Mouse (Mus musculus) MEL (cell line): ENCODE data around the gene Dpf3. TPM values are rescaled to one million over a fixed set of nuclear protein-coding genes. Genes with fewer than 3 reads are reported as not detected.

Experiments
- DNase-seq: peaks from one replicate; pipeline ENCODE4 v3.0.0; 2011; ENCODE audit warnings: low read depth, low spot score
- H3K27ac ChIP-seq: 2 replicates; pipeline ENCODE4 v1.5.1; 2012; ENCODE audit warnings: low read depth, mild to moderate bottlenecking, control low read depth, low read length, moderate library complexity; ENCODE audit not compliant: control insufficient read depth
- H3K27me3 ChIP-seq, 2 experiments: fragments of 150-350 bp in 1 of 2; sonication (generic) in 1 of 2; 2 replicates each; pipeline ENCODE4 v1.6.1; 2012; ENCODE audit warnings: low read length in 2 of 2, mild to moderate bottlenecking in 2 of 2, improper control_type of control experiment in 1 of 2, moderate library complexity in 1 of 2; ENCODE audit not compliant: insufficient read depth in 2 of 2, control insufficient read depth in 1 of 2
- H3K36me3 ChIP-seq, 2 experiments: 2 replicates each; pipeline ENCODE4 v1.6.1; 2012 to 2014; ENCODE audit warnings: low read length in 2 of 2, improper control_type of control experiment in 1 of 2, inconsistent platforms in 1 of 2, mild to moderate bottlenecking in 1 of 2; ENCODE audit not compliant: insufficient read depth in 2 of 2, control insufficient read depth in 1 of 2
- H3K4me1 ChIP-seq, 2 experiments: fragments of 150-350 bp in 1 of 2; sonication (generic) in 1 of 2; 2 replicates each; pipeline ENCODE4 v1.6.1; 2012; ENCODE audit warnings: low read length in 2 of 2, improper control_type of control experiment in 1 of 2, mild to moderate bottlenecking in 1 of 2; ENCODE audit not compliant: insufficient read depth in 2 of 2, control insufficient read depth in 1 of 2
- H3K4me3 ChIP-seq, 2 experiments: fragments of 150-350 bp in 1 of 2; sonication (generic) in 1 of 2; 2 replicates each; pipeline ENCODE4 v1.5.1; 2012; ENCODE audit warnings: low read depth in 2 of 2, low read length in 2 of 2, mild to moderate bottlenecking in 2 of 2, moderate library complexity in 2 of 2, control low read depth in 1 of 2, improper control_type of control experiment in 1 of 2; ENCODE audit not compliant: control insufficient read depth in 1 of 2, insufficient read depth in 1 of 2
- H3K79me2 ChIP-seq: 2 replicates; pipeline ENCODE4 v1.6.1; 2012; ENCODE audit warnings: mild to moderate bottlenecking, low read length, moderate library complexity; ENCODE audit not compliant: control insufficient read depth, poor library complexity, insufficient read depth
- H3K9ac ChIP-seq: 2 replicates; pipeline ENCODE4 v1.6.1; 2012; ENCODE audit warnings: low read depth, mild to moderate bottlenecking, control low read depth, low read length, moderate library complexity; ENCODE audit not compliant: control insufficient read depth, poor library complexity, severe bottlenecking
- H3K9me3 ChIP-seq: fragments of 150-350 bp; sonication (generic); replicated peaks from 2 replicates; pipeline ENCODE4 v1.6.1; 2012; ENCODE audit warnings: mild to moderate bottlenecking, low read length, improper control_type of control experiment, moderate library complexity; ENCODE audit not compliant: insufficient read depth
- BHLHE40 ChIP-seq: IDR thresholded peaks from 2 replicates; pipeline ENCODE4 v1.6.1; 2012; ENCODE audit warnings: low read depth, mild to moderate bottlenecking, inconsistent platforms, low read length, improper control_type of control experiment, borderline replicate concordance
- CTCF ChIP-seq, 3 experiments: IDR thresholded peaks in 2 of 3; conservative IDR thresholded peaks in 1 of 3; 2 replicates each; pipeline ENCODE4 v1.5.1; 2011 to 2012; ENCODE audit warnings: low read length in 3 of 3, low read depth in 2 of 3, mild to moderate bottlenecking in 2 of 3, improper control_type of control experiment in 1 of 3, inconsistent platforms in 1 of 3, mixed read lengths in 1 of 3, moderate library complexity in 1 of 3; ENCODE audit not compliant: control insufficient read depth in 1 of 3, insufficient read depth in 1 of 3, poor library complexity in 1 of 3, severe bottlenecking in 1 of 3
- EP300 ChIP-seq, 2 experiments: IDR thresholded peaks; 2 replicates each; pipeline ENCODE4 v1.6.1; 2011; ENCODE audit warnings: improper control_type of control experiment in 2 of 2, low read length in 2 of 2, low read depth in 1 of 2, mild to moderate bottlenecking in 1 of 2
- GABPA ChIP-seq: IDR thresholded peaks from 2 replicates; pipeline ENCODE4 v1.6.1; 2012; ENCODE audit warnings: low read depth, mild to moderate bottlenecking, inconsistent platforms, low read length, improper control_type of control experiment, moderate library complexity
- JUND ChIP-seq: IDR thresholded peaks from 2 replicates; pipeline ENCODE4 v1.6.1; 2011; ENCODE audit warnings: low read depth, mild to moderate bottlenecking, improper control_type of control experiment, low read length
- KAT2A ChIP-seq: conservative IDR thresholded peaks from 2 replicates; pipeline ENCODE4 v1.6.1; 2012; ENCODE audit warnings: low read depth, low read length, improper control_type of control experiment, inconsistent platforms
- MAFK ChIP-seq: IDR thresholded peaks from 2 replicates; pipeline ENCODE4 v1.6.1; 2011; ENCODE audit warnings: low read depth, mild to moderate bottlenecking, low read length, improper control_type of control experiment, borderline replicate concordance
- MAX ChIP-seq: IDR thresholded peaks from 2 replicates; pipeline ENCODE4 v1.6.1; 2011; ENCODE audit warnings: low read length, improper control_type of control experiment
- MXI1 ChIP-seq: IDR thresholded peaks from 2 replicates; pipeline ENCODE4 v1.6.1; 2011; ENCODE audit warnings: mild to moderate bottlenecking, low read depth, low read length, improper control_type of control experiment
- MYC ChIP-seq: IDR thresholded peaks from 2 replicates; pipeline ENCODE4 v1.6.1; 2011; ENCODE audit warnings: low read depth, mild to moderate bottlenecking, low read length, improper control_type of control experiment, moderate library complexity
- NELFE ChIP-seq: IDR thresholded peaks from 2 replicates; pipeline ENCODE4 v1.6.1; 2011; ENCODE audit warnings: low read depth, low read length, improper control_type of control experiment
- NRF1 ChIP-seq: IDR thresholded peaks from 2 replicates; pipeline ENCODE4 v1.6.1; 2014; ENCODE audit warnings: low read depth, mild to moderate bottlenecking, inconsistent platforms, low read length, improper control_type of control experiment, moderate library complexity; ENCODE audit not compliant: poor library complexity, insufficient read depth, severe bottlenecking
- POLR2AphosphoS2 ChIP-seq: IDR thresholded peaks from 2 replicates; pipeline ENCODE4 v1.6.1; 2011; ENCODE audit warnings: low read length, improper control_type of control experiment
- POLR2AphosphoS5 ChIP-seq: IDR thresholded peaks from 2 replicates; pipeline ENCODE4 v1.6.1; 2012; ENCODE audit warnings: low read depth, borderline replicate concordance, mild to moderate bottlenecking, inconsistent platforms, low read length, moderate library complexity, mixed read lengths
- RAD21 ChIP-seq: IDR thresholded peaks from 2 replicates; pipeline ENCODE4 v1.6.1; 2011; ENCODE audit warnings: mild to moderate bottlenecking, low read depth, low read length, improper control_type of control experiment
- RCOR1 ChIP-seq: IDR thresholded peaks from 2 replicates; pipeline ENCODE4 v1.6.1; 2012; ENCODE audit warnings: low read depth, mild to moderate bottlenecking, inconsistent platforms, low read length, improper control_type of control experiment
- TBP ChIP-seq: IDR thresholded peaks from 2 replicates; pipeline ENCODE4 v1.8.0; 2011; ENCODE audit warnings: low read depth, low read length, improper control_type of control experiment
- TCF12 ChIP-seq: IDR thresholded peaks from 2 replicates; pipeline ENCODE4 v1.6.1; 2014; ENCODE audit warnings: low read depth, mild to moderate bottlenecking, inconsistent platforms, low read length, improper control_type of control experiment, moderate library complexity
- USF2 ChIP-seq, 2 experiments: IDR thresholded peaks; 2 replicates each; pipeline ENCODE4 v1.6.1; 2011 to 2012; ENCODE audit warnings: improper control_type of control experiment in 2 of 2, low read length in 2 of 2, borderline replicate concordance in 1 of 2, inconsistent platforms in 1 of 2, low read depth in 1 of 2, mild to moderate bottlenecking in 1 of 2; ENCODE audit not compliant: insufficient read depth in 1 of 2
- ZC3H11A ChIP-seq: IDR thresholded peaks from 2 replicates; pipeline ENCODE4 v1.6.1; 2012; ENCODE audit warnings: low read depth, mild to moderate bottlenecking, inconsistent platforms, low read length, improper control_type of control experiment
- ZMIZ1 ChIP-seq: IDR thresholded peaks from 2 replicates; pipeline ENCODE4 v1.6.1; 2012; ENCODE audit warnings: low read depth, mild to moderate bottlenecking, inconsistent platforms, low read length, improper control_type of control experiment, moderate library complexity
- ZNF384 ChIP-seq: IDR thresholded peaks from 2 replicates; pipeline ENCODE4 v1.6.1; 2012; ENCODE audit warnings: low read depth, mild to moderate bottlenecking, inconsistent platforms, low read length, improper control_type of control experiment
- polyA plus RNA-seq, 2 experiments: library from polyadenylated mRNA; stranded (reverse) in 1 of 2; unstranded in 1 of 2; fragments of >175 nt in 1 of 2; fragments of >200 nt in 1 of 2; gene quantifications; 2 replicates each; pipeline versions ENCODE4 v1.2.1 to v1.2.4; 2012; ENCODE audit warnings: low replicate concordance in 2 of 2, low read depth in 1 of 2; ENCODE audit not compliant: insufficient read length in 2 of 2, insufficient read depth in 1 of 2, missing spikeins in 1 of 2
- total RNA-seq: library from RNA; depleted of rRNA; stranded (reverse); fragments of 300-350 nt; gene quantifications from 2 replicates; pipeline ENCODE4 v1.2.3, GENCODE M21; 2012

Dpf3 gene
- total and polyA plus RNA-seq, 3 experiments: 4.2 to 6.8 TPM; not detected in 1

- no peak for TF ChIP-seq JUND
- TF ChIP-seq RCOR1: 0 out of 2 replicates have a peak, but pooled peaks have one; percentile 16
- no peak for TF ChIP-seq BHLHE40
- TF ChIP-seq NRF1: no peak
These were observed 25.3 kb upstream of the Dpf3 start (continued) for GRCm38 (mm10) chr12:83512783-83513182.

GRCm38 (mm10) chr12:83510586-83510985, 23.1 kb upstream of the Dpf3 start:
- Histone ChIP-seq H3K4me1 (peaks cover 0 to 8% of the 10 kb centered on the region in 2 experiments; a peak in 2 of 4 replicates), H3K9ac (no peak overlapping the region), H3K36me3 (peaks cover 0 to 6% of the 10 kb centered on the region in 2 experiments; a peak in 2 of 4 replicates), H3K27me3 (no peaks in the 10 kb centered on the region), H3K27ac (no peak overlapping the region), H3K79me2 (no peaks in the 10 kb centered on the region)
- TF ChIP-seq MXI1: no peak
- no peak for TF ChIP-seq NELFE
- TF ChIP-seq MYC: no peak
- TF ChIP-seq KAT2A: no peak
- no peak for TF ChIP-seq TBP
- no peak for TF ChIP-seq MAFK
- no peak for TF ChIP-seq TCF12
- TF ChIP-seq POLR2AphosphoS2: no peak
- no peak for TF ChIP-seq GABPA
- TF ChIP-seq CTCF (IDR thresholded peaks at IDR 0.05 in 2 of 3, conservative IDR thresholded peaks at IDR 0.05 in 1 of 3; ENCODE audit: control insufficient read depth in 1 of 3, insufficient read depth in 1 of 3, low read depth in 2 of 3, low read length in 3 of 3, poor library complexity in 1 of 3, severe bottlenecking in 1 of 3): no peak
- TF ChIP-seq ZNF384: no peak
- no peak for TF ChIP-seq JUND
- TF ChIP-seq ZC3H11A: no peak
- no peak for TF ChIP-seq USF2 (IDR thresholded peaks at IDR 0.05; ENCODE audit: borderline replicate concordance in 1 of 2, insufficient read depth in 1 of 2, low read depth in 1 of 2, low read length in 2 of 2)
- no peak for TF ChIP-seq MAX
- TF ChIP-seq EP300 (IDR thresholded peaks at IDR 0.05; ENCODE audit: low read depth in 1 of 2, low read length in 2 of 2): no peak
- no peak for TF ChIP-seq POLR2AphosphoS5
- TF ChIP-seq ZMIZ1: no peak
- TF ChIP-seq RAD21: no peak
- TF ChIP-seq, all 39 proteins: peak for 0
- DNase-seq: no peak
- Histone ChIP-seq H3K9me3 (no peaks in the 10 kb centered on the region), H3K4me3 (no peak overlapping the region)
